Mouse (Mus musculus): ENCODE data around the gene Gm20532.

Gene Gm20532

DNA sequence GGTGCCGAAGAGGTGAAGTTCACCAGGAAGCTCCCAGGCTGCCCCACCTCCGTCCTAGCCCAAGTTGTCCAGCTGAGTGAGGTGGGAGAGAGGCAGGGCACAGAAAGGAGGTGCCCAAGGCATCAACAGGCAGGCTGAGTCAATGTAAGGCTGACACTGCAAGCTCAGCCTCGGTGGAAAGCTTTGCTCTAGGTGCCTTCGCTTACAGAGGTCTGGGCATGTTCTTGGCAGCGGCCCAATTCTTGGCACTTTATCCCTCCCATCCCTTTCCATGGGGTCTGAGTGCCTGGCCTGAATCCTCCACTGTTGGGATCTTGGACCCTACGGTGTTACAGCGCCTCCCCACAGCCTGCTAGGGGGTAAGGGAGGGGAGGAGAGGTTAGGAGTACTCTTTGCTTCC, 3.7 kb upstream of the Gm20532 start:
- CTCF ChIA-PET: interaction anchor here in 2 of 4 experiments (1.2 to 1.7 kb wide), 3 partner anchors 22 to 258 kb away, joined by 3 to 5 read pairs (median 4); partner anchors contain the start of gene Agpat2 (in 1 of the 2)

DNA sequence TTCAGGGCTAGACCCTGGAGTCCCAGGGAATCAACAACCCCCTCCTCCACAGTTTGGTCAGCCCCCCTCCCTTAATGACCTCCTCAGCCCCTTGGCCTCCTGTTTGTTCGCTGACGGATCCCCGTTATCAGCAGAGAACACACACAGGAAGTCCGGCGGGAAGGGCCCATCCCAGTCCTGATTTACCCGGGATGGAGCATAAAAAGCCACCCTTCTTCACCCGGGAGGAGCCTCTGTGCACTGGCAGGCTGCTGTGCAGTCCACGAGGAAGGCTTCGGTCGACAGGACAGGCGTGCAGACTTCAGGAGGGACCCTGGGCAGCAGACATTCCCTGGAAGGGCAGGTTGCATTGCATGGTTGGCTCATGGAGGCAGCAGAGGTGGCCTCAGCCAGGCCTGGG, 2.8 kb upstream of the Gm20532 start:
- ChIA-PET POLR2A (interaction anchor here in 3 of 4 experiments (0.5 to 11.2 kb wide), 22 partner anchors 11 to 493 kb away, joined by 3 to 104 read pairs (median 4); partner anchors contain the start of genes Agpat2 (in 2 of the 3), Fam69b (in 1 of the 3), Qsox2 (in 1 of the 3) and Sec16a (in 1 of the 3)), CTCF (interaction anchor here in 1 of 4 experiments (0.6 to 1.7 kb wide), 4 partner anchors 18 to 466 kb away, joined by 3 to 5 read pairs (median 4); no protein-coding TSS in a partner anchor)

More for the DNA sequence above, 3.7 kb upstream of the Gm20532 start:
- POLR2A ChIA-PET: interaction anchor here (0.6 to 11.2 kb wide), 34 partner anchors 9 to 346 kb away, joined by 3 to 104 read pairs (median 4); partner anchors contain the start of genes Agpat2 (in 3 of the 4), Sec16a (in 2 of the 4), Fam69b (in 1 of the 4) and Qsox2 (in 1 of the 4)

DNA sequence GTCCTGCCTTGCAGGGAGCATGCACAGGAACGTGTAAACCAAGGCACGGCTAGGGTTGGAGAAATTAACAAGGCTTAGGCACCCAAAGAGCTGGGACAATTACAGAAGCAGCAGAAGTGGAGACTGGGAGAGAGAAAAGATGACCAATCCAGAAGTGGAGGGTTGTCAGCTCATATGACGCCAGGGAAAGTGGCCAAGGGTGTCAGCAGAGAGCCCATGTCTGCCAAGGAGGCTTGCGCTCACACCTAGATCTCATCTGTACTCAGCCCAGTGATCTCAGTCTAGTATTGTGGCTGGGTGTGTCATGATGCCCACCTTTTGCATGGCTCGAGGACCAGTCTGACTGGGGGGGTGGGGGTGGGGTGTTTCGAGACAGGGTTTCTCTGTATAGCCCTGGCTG, 726 bp upstream of the Gm20532 start:
- ChIA-PET POLR2A (interaction anchor here in 3 of 4 experiments (1.0 to 39.5 kb wide), 22 partner anchors 8 to 244 kb away, joined by 3 to 1354 read pairs (median 8); partner anchors contain the start of genes Agpat2 (in 3 of the 3), Sec16a (in 2 of the 3) and Fam69b (in 1 of the 3)), CTCF (interaction anchor here (0.5 to 2.4 kb wide), 10 partner anchors 8 to 344 kb away, joined by 3 to 10 read pairs (median 4); partner anchors contain the start of genes Agpat2 (in 1 of the 4) and Inpp5e (in 1 of the 4))

DNA sequence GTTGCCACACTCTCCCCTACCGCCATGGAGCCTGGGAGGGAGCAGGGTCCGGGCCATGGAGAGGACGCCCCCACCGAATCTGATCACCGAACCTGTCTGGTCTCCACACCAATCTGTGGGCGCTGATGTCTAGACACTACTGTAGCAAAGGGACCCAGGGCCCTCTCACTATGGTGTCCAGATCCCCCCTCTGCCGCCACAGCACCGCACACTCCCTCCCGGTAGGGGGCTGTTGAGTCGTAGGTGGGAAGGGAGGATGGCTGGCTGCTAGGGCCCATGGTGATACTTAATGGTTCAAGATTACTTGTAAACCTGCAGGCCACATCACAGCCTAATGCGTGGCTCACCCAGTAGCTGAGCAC, 586 bp downstream of the Gm20532 start:
- ChIA-PET CTCF (interaction anchor here (0.5 to 2.4 kb wide), 25 partner anchors 10 to 1796 kb away, joined by 3 to 10 read pairs (median 4); partner anchors contain the start of genes Agpat2 (in 2 of the 4), Inpp5e (in 2 of the 4) and Fam69b (in 1 of the 4)), POLR2A (interaction anchor here (0.6 to 39.5 kb wide), 45 partner anchors 9 to 325 kb away, joined by 3 to 1354 read pairs (median 5); partner anchors contain the start of genes Agpat2 (in 3 of the 4), Fam69b (in 2 of the 4), Inpp5e (in 2 of the 4) and Sec16a (in 2 of the 4))

DNA sequence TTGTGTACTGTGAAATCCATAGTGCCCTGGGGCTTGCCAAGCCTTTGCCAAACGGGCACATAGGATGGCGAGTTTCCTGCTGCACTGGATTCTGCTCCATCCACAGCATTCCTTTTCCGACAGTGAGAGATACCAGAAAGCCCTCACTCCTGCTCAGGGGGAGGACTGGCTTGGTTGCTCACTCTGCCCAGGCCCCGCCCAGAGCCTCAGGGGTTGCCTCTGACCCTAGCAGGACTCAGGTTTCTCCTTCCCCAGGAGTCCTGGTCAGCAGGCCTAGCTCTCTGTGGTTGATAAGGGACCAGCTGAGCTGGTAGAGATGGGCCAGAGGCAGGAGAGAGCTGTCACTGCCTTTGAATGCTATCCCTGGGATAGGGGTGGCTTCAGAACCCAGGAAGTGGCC, 2.1 kb downstream of the Gm20532 start:
- CTCF ChIA-PET: interaction anchor here in 2 of 4 experiments (0.7 to 1.2 kb wide), 3 partner anchors 48 to 614 kb away, joined by 3 to 4 read pairs (median 4); no protein-coding TSS in a partner anchor
- POLR2A ChIA-PET: interaction anchor here (0.6 to 39.5 kb wide), 22 partner anchors 9 to 646 kb away, joined by 3 to 1354 read pairs (median 6); partner anchors contain the start of genes Agpat2 (in 3 of the 4) and Fam69b (in 1 of the 4)

DNA sequence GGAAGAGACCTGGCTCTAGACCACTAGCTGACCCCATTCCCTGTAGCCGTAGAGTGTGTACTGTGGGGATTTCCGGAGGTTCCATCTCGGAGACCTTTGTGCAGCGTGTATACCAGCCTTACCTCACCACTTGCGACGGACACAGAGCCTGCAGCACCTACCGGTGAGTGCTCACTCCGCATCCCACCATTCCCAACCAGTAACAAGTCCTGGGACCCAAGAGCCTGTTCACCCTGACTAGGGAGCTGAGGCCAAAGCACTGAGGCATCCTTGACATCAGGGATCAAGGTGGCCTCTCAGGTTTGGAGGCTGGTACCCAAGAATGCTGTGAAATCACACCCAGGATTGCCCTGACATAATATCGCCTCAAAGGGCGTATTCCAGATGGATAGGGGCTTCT, 2.8 kb downstream of the Gm20532 start:
- POLR2A ChIA-PET: interaction anchor here in 2 of 4 experiments (0.6 to 39.5 kb wide), 9 partner anchors 11 to 647 kb away, joined by 3 to 1354 read pairs (median 5); partner anchors contain the start of genes Agpat2 (in 2 of the 2) and Fam69b (in 1 of the 2)
- CTCF ChIA-PET: interaction anchor here in 1 of 4 experiments (1.2 kb wide), 1 partner anchor 341 kb away, joined by 4 read pairs; no protein-coding TSS in a partner anchor

DNA sequence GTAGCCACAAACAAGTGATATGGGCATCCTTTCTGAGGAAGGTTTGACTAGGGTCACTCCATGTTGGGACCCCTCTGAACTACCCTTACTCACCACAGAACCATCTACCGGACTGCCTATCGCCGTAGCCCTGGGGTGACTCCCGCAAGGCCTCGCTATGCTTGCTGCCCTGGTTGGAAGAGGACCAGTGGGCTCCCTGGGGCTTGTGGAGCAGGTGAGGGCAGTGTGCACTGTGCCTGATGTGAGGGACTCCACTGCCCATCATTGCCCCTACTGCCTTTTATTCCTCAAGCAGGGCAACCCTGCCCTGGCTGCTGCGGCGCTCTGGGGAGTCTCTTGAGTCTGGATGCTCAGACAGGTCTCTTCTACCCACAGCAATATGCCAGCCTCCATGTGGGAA, 3.8 kb downstream of the Gm20532 start:
- ChIA-PET POLR2A (interaction anchor here in 2 of 4 experiments (0.5 to 39.5 kb wide), 6 partner anchors 10 to 43 kb away, joined by 4 to 1354 read pairs (median 8); partner anchors contain the start of genes Agpat2 (in 2 of the 2) and Fam69b (in 1 of the 2)), CTCF (no interaction called here)

DNA sequence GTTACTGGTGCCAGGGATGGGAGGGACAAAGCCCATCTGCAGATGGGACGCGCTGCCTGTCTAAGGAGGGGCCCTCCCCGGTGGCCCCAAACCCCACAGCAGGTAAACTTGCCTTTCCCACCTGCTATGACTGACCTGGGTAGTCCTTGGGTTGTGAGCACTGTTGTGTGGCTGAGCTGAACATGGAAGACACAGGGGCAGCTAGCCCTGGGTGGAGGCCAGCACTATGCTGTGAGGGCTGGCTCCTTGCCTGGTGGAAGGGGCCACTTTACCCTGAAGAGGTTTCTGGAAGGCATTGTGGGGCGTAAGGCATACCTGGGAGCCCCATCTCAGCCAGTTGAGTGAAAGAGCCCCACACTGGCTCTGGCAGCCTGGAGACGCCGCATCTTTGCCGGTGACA, 4.5 kb downstream of the Gm20532 start:
- ChIA-PET CTCF (no interaction called here), POLR2A (interaction anchor here in 3 of 4 experiments (1.0 to 39.5 kb wide), 8 partner anchors 9 to 49 kb away, joined by 3 to 1354 read pairs (median 8); partner anchors contain the start of genes Agpat2 (in 2 of the 3) and Fam69b (in 2 of the 3))

DNA sequence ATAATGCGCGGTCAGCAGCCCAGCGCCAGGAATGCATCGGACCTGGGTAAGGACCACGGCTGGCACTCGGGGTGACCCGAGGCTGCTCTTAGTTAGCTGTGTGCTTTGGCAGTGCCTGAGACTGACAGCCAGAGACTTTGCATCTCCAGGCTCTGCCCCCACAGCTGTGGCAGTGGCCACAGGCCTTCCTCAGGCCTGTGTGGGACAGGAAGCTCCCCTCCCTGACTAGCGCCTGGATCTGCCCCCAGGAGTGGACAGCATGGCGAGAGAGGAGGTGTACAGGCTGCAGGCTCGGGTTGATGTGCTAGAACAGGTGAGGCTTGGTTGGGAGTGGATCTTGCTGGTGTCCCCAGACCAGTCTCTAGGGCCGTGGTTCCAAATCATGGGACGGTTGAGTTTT, 5.0 kb downstream of the Gm20532 start:
- POLR2A ChIA-PET: interaction anchor here in 3 of 4 experiments (1.0 to 39.5 kb wide), 9 partner anchors 9 to 133 kb away, joined by 3 to 1354 read pairs (median 6); partner anchors contain the start of genes Agpat2 (in 2 of the 3) and Fam69b (in 2 of the 3)
- CTCF ChIA-PET: no interaction called here

DNA sequence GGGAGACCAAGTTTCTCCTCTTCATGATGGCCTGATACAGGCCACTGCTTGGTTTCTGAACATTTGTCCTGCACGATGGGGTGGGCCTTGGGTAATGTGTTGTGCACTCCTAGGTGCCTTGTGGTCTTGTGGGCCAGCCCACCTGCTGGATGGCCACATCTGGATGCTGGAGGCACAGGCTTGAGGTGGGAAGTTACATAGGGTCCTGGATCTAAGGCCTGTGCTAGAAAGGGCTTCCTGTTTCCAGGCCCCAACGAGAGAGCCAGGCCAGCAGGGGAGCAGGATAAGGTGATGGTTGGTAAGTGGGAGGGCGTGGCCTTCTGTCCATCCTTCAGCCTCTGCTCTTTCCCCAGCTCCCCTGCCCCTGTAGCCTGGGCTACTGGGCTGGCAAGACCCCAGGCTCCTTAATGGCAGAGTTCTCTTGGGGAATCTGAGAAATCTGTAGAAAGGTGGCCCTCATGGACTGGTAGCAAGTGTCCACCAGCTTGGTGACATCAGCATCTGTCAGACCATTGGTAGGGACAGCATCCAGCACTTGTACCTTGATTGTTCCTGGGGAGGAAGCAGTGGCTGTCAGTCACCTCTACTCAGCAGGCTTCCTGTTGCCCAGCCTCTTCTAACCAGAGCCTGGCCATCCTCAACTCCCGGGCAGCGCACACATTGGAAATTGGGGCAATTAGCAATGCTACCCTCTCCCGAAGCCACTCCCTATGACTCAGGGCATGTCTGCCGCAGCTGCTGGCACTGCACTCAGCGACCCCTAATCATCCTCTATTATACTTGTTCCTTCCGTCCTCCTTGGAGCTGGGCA, 7.0 kb downstream of the Gm20532 start:
- POLR2A ChIA-PET: interaction anchor here (0.6 to 39.5 kb wide), 48 partner anchors 9 to 502 kb away, joined by 3 to 1354 read pairs (median 5); partner anchors contain the start of genes Agpat2 (in 4 of the 4), Fam69b (in 2 of the 4), Sec16a (in 2 of the 4) and Surf6 (in 2 of the 4)
- CTCF ChIA-PET: interaction anchor here (0.6 to 2.4 kb wide), 37 partner anchors 8 to 445 kb away, joined by 3 to 29 read pairs (median 4); partner anchors contain the start of genes Agpat2 (in 4 of the 4), Dnlz (in 1 of the 4), Egfl7 (in 1 of the 4) and Fam69b (in 1 of the 4)

DNA sequence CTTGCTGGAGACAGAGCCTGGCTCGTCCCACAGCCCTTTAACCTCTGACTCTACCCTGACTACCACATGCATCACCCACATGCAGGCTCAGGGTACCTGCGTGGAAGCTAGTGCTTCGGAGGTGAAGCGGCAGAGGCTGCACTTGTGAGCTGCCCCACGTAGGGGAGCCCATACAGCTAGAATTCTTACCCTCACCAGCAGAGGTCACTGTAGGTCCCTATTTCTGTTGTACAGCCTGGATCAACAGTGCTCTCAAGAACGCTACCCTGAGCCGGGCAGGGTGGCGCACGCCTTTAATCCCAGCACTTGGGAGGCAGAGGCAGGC, 7.5 kb downstream of the Gm20532 start:
- ChIA-PET POLR2A (interaction anchor here (0.6 to 39.5 kb wide), 51 partner anchors 9 to 503 kb away, joined by 3 to 1354 read pairs (median 5); partner anchors contain the start of genes Agpat2 (in 4 of the 4), Fam69b (in 2 of the 4), Sec16a (in 2 of the 4) and Surf6 (in 2 of the 4)), CTCF (interaction anchor here (0.5 to 2.4 kb wide), 41 partner anchors 8 to 445 kb away, joined by 3 to 29 read pairs (median 4); partner anchors contain the start of genes Agpat2 (in 4 of the 4), Dnlz (in 2 of the 4), Egfl7 (in 1 of the 4) and Fam69b (in 1 of the 4))

DNA sequence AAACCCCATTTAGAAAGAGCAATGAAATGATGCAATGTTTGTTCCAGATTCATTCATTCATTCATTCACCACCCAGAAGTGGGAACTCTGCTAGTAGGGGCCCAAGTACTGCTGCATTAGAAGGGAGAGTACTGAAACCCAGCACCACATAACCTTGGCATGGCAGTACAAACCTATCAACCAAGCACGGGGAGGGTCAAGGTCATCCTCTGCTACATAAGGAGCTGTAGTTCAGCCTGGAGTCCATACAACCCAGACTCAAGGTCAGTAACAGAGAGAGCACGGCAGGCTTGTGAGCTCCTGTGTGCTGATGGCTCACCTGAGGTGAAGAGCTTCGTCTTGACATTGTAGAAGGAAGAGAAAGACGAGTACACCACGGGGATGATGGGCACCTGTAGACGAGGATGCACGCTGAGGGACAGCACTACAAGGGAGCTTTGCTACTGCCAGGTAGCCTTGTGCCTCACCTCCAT, 8.1 kb downstream of the Gm20532 start:
- ChIA-PET CTCF (interaction anchor here (0.5 to 2.4 kb wide), 40 partner anchors 7 to 444 kb away, joined by 3 to 29 read pairs (median 4); partner anchors contain the start of genes Agpat2 (in 4 of the 4), Dnlz (in 2 of the 4), Egfl7 (in 1 of the 4) and Fam69b (in 1 of the 4)), POLR2A (interaction anchor here (0.6 to 39.5 kb wide), 51 partner anchors 9 to 454 kb away, joined by 3 to 1354 read pairs (median 4); partner anchors contain the start of genes Agpat2 (in 4 of the 4), Fam69b (in 2 of the 4), Sec16a (in 2 of the 4) and Surf1 (in 1 of the 4))

DNA sequence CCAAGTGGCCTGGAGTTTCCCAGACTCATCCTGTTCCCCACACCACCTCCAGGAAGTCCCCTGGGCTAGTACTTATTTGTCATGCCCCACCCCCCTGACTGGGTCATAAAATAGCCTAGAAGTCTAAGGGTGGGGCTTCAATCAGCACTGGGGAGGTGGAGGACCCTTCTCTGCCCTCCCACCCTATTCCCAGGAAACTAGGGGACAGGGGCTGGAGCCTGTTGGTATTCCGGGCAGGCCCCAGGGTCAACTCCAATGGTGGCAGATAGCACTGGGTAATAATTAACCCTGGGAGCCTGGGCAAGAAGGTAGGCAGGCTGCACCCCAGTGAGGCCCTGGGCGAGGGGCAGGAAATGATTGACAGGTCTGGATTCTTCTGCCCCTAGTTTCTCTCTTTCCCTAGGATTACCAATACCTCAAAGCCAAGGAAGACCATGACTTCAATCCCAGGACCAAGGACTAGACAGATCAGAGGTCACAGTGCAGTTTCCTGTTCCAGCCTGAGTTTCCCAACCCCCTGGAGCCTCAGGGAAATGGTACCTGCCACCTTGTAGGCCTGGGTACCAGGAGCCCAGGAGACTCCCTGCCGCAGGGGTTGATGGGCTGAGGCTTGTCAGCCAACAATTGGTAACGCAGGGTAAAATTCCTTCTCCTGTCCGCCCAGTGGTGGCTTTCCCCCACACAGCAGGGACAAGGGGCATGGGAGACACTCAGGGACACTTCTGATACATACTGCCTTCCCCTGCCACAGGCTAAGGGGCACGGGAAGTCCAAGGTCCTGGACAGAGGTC, 8.7 kb downstream of the Gm20532 start:
- POLR2A ChIA-PET: interaction anchor here (0.6 to 39.5 kb wide), 43 partner anchors 8 to 455 kb away, joined by 3 to 1354 read pairs (median 5); partner anchors contain the start of genes Agpat2 (in 4 of the 4), Fam69b (in 2 of the 4), Sec16a (in 2 of the 4) and Surf1 (in 1 of the 4)
- CTCF ChIA-PET: interaction anchor here (0.7 to 2.4 kb wide), 18 partner anchors 9 to 444 kb away, joined by 3 to 29 read pairs (median 8); partner anchors contain the start of genes Agpat2 (in 4 of the 4), Fam69b (in 1 of the 4) and Inpp5e (in 1 of the 4)

DNA sequence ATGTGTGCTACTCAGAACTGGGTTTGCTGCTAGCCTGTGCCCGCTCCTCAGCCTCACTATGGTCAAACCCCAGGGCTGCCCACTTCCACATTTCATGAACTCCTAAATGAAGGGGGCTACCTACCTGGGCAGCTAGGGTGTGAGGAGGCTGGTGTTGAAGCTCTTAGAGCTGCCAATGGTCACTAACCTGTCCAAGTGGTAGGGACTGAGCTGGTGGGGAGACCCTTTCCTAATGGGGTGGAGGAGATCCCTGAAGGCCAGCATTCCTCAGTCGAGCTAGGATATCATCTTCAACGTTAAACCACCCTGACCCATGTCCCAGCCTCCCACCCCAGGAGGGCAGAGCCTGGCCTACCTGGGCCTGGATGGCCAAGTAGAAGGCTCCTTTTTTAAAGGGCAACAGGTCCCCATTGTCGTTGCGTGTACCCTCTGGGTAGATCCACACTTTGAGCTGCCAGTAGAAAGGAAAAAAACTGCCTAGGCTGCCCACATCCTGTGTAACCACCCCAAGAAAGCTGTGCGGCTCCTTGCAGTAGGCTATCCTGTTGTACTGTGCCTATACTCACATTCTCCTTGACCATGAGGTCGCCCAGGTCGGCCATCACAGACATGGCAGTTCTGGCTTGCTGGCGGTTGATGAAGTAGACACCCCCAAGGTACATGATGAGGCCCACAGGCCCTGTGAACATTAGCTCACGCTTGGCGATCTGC, 9.4 kb downstream of the Gm20532 start:
- CTCF ChIA-PET: interaction anchor here in 1 of 4 experiments (2.4 kb wide), 1 partner anchor 187 kb away, joined by 8 read pairs; the partner anchor contains the start of gene Inpp5e
- POLR2A ChIA-PET: interaction anchor here in 2 of 4 experiments (0.9 to 39.5 kb wide), 11 partner anchors 9 to 38 kb away, joined by 3 to 1354 read pairs (median 4); partner anchors contain the start of genes Agpat2 (in 2 of the 2) and Fam69b (in 2 of the 2)

DNA sequence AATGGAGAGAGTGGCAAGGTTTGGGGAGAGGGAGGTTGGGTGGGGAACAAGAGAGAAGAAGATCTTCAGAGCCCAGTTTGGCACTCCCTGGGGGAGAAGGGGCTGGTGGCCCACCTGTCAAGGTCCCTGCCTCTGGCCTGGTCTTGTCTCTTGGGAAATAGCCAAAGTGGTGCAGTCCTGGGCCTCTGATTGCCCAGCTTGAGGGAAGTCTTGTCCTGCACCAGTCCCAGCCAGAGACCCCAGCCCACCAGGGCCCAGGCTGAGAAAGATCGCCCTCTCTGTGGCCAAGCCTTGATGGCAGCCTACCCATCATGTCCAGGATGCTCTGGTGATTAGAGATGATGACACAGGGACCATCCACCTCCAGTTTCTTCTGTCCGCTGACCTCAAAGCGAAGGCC, 10.5 kb downstream of the Gm20532 start:
- POLR2A ChIA-PET: interaction anchor here (0.6 to 39.5 kb wide), 14 partner anchors 9 to 315 kb away, joined by 3 to 1354 read pairs (median 4); partner anchors contain the start of gene Fam69b (in 2 of the 4)
- CTCF ChIA-PET: interaction anchor here in 2 of 4 experiments (0.6 to 2.4 kb wide), 2 partner anchors 11 to 15 kb away, joined by 3 to 10 read pairs; partner anchors contain the start of gene Gm20532 (in 1 of the 2)
